Mouse (Mus musculus): ENCODE results near the gene Lrrtm1.

DNA sequence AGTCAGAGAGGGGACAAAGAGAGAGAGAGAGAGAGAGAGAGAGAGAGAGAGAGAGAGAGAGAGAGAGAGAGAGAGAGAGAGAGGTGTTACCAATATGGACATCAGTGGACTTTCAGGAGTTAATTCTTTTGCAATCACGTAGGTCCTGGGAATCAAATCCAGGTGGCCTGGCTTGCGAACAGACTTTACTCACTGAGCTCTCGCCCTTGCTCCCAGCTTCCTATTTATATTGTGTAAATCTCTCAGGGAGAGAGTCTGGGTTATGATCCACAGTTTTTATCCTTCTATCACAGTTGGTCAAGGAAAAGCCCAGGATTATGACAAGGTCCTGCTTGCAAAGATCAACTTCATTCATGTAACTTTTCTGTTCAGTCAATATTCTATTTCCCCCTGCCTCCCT lies 22.7 kb downstream of the Lrrtm1 start:
- no peak for TF ChIP-seq USF1 (IDR thresholded peaks at IDR 0.05; ENCODE audit: low read depth)
- TF ChIP-seq POLR2A (IDR thresholded peaks at IDR 0.05; ENCODE audit: insufficient read length, low read depth), result no peak
- TF ChIP-seq REST (IDR thresholded peaks at IDR 0.05; ENCODE audit: insufficient read depth, insufficient read length), result no peak
- TF ChIP-seq TCF12 (IDR thresholded peaks at IDR 0.05; ENCODE audit: insufficient read depth, poor library complexity, severe bottlenecking), result no peak
